Mouse (Mus musculus) G1E (cell line): ENCODE data around the gene Peak1.

Experiments used
- CTCF ChIP-seq: IDR thresholded peaks from 2 replicates; pipeline ENCODE4 v1.5.1; 2012; ENCODE audit warnings: low read depth, low read length, inconsistent platforms, mixed read lengths
- GATA1 ChIP-seq: IDR thresholded peaks from 2 replicates; pipeline ENCODE4 v1.6.1; 2012; ENCODE audit warnings: borderline replicate concordance, low read length, inconsistent platforms, mixed read lengths
- GATA2 ChIP-seq: IDR thresholded peaks from 2 replicates; pipeline ENCODE4 v1.6.1; 2012; ENCODE audit warnings: low read depth, low read length, inconsistent platforms, borderline replicate concordance
- POLR2AphosphoS5 ChIP-seq: IDR thresholded peaks from 2 replicates; pipeline ENCODE4 v1.6.1; 2012; ENCODE audit warnings: low read depth, low read length, inconsistent platforms; ENCODE audit not compliant: insufficient replicate concordance
- TAL1 ChIP-seq: conservative IDR thresholded peaks from 2 replicates; pipeline ENCODE4 v1.6.1; 2012; ENCODE audit warnings: low read depth, low read length, inconsistent platforms, mixed read lengths

GRCm38 (mm10) chr9:56205336-56205735 is 212.5 kb downstream of the Peak1 start:
- TF ChIP-seq TAL1 (no peak), GATA1 (no peak), CTCF (no peak), GATA2 (no peak), POLR2AphosphoS5 (no peak)
